ENCODE assay signal across 12 mouse cellular contexts in the genomic region with DNA sequence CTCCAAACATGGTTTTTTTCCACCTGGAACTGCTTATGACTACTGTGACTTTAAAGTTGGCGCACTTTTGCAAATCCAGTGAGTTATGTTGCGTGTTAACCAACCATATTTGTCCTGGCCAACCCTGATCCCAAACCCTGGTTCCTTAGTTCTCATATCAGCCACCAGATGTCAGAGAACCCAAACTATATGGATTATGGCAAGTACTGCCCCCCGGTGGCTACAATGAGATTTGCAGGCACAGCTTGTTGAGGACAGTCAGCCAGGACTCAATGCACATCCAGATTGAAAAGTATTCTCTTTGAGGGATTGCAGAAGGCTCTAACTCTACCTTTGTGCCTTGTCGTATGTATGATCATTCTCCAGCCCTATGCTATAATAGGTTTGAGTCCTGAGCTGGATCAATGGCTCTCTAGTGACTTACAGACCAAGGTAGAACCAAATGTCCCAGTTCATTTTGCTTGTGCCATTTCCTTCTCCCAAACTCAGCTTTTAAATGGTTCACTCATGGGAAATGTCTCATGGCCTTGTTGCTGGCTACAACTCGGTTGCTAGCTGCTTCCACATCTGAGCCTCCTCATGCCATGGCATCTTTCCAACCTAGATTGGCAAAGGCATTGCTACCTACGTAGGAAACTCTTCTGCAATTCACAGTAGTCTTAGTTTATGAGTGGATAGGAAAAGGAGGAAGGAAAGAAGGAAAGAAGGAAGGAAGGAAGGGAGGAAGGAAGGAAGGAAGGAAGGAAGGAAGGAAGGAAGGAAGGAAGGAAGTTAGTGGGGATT.
DNase-seq lines count a peak whose midpoint lies in the region; TF ChIP-seq lines count a peak whose summit lies in the region.
"Had no signal": no experiment of that assay in that cellular context is flagged by ENCODE, and none has a peak within 500 bp of the region (broad histone marks: within the 10 kb centered on the region; RNA-seq: fewer than 3 reads in every experiment).

No protein-coding gene starts in this region.

- no peak overlapping the region for H3K4me3 ChIP-seq in left cerebral cortex, adult 2 months
- no peak overlapping the region for H3K4me3 ChIP-seq in ES-E14 (ENCODE audit: insufficient read depth in 1 of 2, low read depth in 1 of 2, low read length in 2 of 2, poor library complexity in 1 of 2, severe bottlenecking in 1 of 2)
- H3K4me3 ChIP-seq: hindbrain, embryonic 15.5 days; midbrain, embryonic 13.5 days had no signal

- TF ChIP-seq CTCF in left cerebral cortex, adult 2 months (IDR thresholded peaks at IDR 0.05), result peak; percentile 45

- H3K27ac ChIP-seq in left cerebral cortex, adult 2 months, result no peak overlapping the region
- no peak overlapping the region for H3K27ac ChIP-seq in ES-E14 (ENCODE audit: insufficient read depth, low read depth, low read length, poor library complexity, severe bottlenecking)
- H3K27ac ChIP-seq: hindbrain, embryonic 15.5 days; midbrain, embryonic 13.5 days had no signal

- in situ Hi-C loops in ES-E14 (cut with MboI; ENCODE audit: low sequenced_read_pairs in 2 of 2, unreplicated experiment in 2 of 2), result no loop called here

- intact Hi-C loops in left cerebral cortex, adult 2 months (cut with DNase I), result no loop called here

- peaks cover 9 to 12% of the 10 kb centered on the region in 2 experiments for H3K4me1 ChIP-seq in ES-E14 (ENCODE audit: control insufficient read depth in 2 of 2, insufficient read depth in 2 of 2, low read length in 2 of 2, poor library complexity in 1 of 2)

- DNase-seq in cerebellum, postnatal 14 days, result peak; percentile 66 to 69
- no peak for DNase-seq in cerebellum, adult 18-20 months
- DNase-seq in left cerebral cortex, adult 2 months (ENCODE audit: extremely low spot score in 1 of 2, low spot score in 2 of 2), result no peak
- no peak for DNase-seq in left cerebral cortex, adult 18-20 months (ENCODE audit: low spot score in 2 of 2)
- peak; percentile 53 for DNase-seq in ES-E14 (ENCODE audit: low read depth, low spot score)
- DNase-seq in naive thymus-derived CD4-positive, alpha-beta T cell, adult 2 months (ENCODE audit: low read depth), result peak; percentile 13
- no peak for DNase-seq in ovary, adult 18-20 months (ENCODE audit: low spot score)
- DNase-seq in layer of hippocampus, adult 8-10 months (ENCODE audit: low spot score in 2 of 2), result no peak
- DNase-seq: cerebellum, adult 11 months; retina, postnatal 1 day had no signal

- H3K9me3 ChIP-seq in ES-E14 (ENCODE audit: control insufficient read depth, insufficient read depth, low read depth, low read length), result no peaks in the 10 kb centered on the region
- H3K9me3 ChIP-seq: hindbrain, embryonic 15.5 days; midbrain, embryonic 13.5 days had no signal

- H3K36me3 ChIP-seq in ES-E14 (ENCODE audit: control insufficient read depth, insufficient read depth, low read length, poor library complexity, severe bottlenecking), result no peaks in the 10 kb centered on the region
- H3K36me3 ChIP-seq: hindbrain, embryonic 15.5 days; midbrain, embryonic 13.5 days had no signal

- H3K9ac ChIP-seq in ES-E14 (ENCODE audit: insufficient read depth, low read depth, low read length, poor library complexity, severe bottlenecking), result no peak overlapping the region
- H3K9ac ChIP-seq: hindbrain, embryonic 15.5 days; midbrain, embryonic 13.5 days had no signal

TF ChIP-seq in ES-E14, 5 proteins besides CTCF, POLR2A, EP300 and RAD21:
- TF ChIP-seq ZNF384 (IDR thresholded peaks at IDR 0.05; ENCODE audit: low read depth, low read length) (no peak), HCFC1 (IDR thresholded peaks at IDR 0.05; ENCODE audit: borderline replicate concordance, insufficient read depth, low read length) (no peak), ZC3H11A (IDR thresholded peaks at IDR 0.05; ENCODE audit: borderline replicate concordance, low read depth, low read length) (no peak), MAFK (IDR thresholded peaks at IDR 0.05; ENCODE audit: insufficient read depth, low read depth, low read length) (no peak), CHD2 (IDR thresholded peaks at IDR 0.05; ENCODE audit: low read depth, low read length) (no peak)

Comparison
In these comparisons a context has a peak if more than half of its experiments do, and no peak if none do; other contexts are left out.
1. DNase-seq: peak in cerebellum, postnatal 14 days (2 of 2), ES-E14 (single experiment) and naive thymus-derived CD4-positive, alpha-beta T cell, adult 2 months (single experiment); none in cerebellum, adult 18-20 months (0 of 2), left cerebral cortex, adult 2 months (0 of 2), left cerebral cortex, adult 18-20 months (0 of 2), ovary, adult 18-20 months (single experiment) and layer of hippocampus, adult 8-10 months (0 of 2).